Mouse (Mus musculus) liver, embryonic 14.5 days (tissue): ENCODE results near the gene Susd3.

Experiments used
- CTCF ChIP-seq: IDR thresholded peaks from 2 replicates; pipeline ENCODE4 v1.5.1; 2016; ENCODE audit warnings: antibody characterized with exemption, low read depth, control low read depth
- EP300 ChIP-seq: IDR thresholded peaks from 2 replicates; pipeline ENCODE4 v1.6.1; 2016; ENCODE audit warnings: antibody characterized with exemption, low read depth

- no peak for TF ChIP-seq EP300
- no peak for TF ChIP-seq CTCF
These were observed 22.9 kb downstream of the Susd3 start for GRCm38 (mm10) chr13:49225633-49226032.
